Mouse (Mus musculus) MEL (cell line): Measurements from ENCODE around the gene Crocc.

Source experiments
- CTCF ChIP-seq, 3 experiments: IDR thresholded peaks in 2 of 3; conservative IDR thresholded peaks in 1 of 3; 2 replicates each; pipeline ENCODE4 v1.5.1; 2011 to 2012; ENCODE audit warnings: low read length in 3 of 3, low read depth in 2 of 3, mild to moderate bottlenecking in 2 of 3, improper control_type of control experiment in 1 of 3, inconsistent platforms in 1 of 3, mixed read lengths in 1 of 3, moderate library complexity in 1 of 3; ENCODE audit not compliant: control insufficient read depth in 1 of 3, insufficient read depth in 1 of 3, poor library complexity in 1 of 3, severe bottlenecking in 1 of 3
- MAFK ChIP-seq: IDR thresholded peaks from 2 replicates; pipeline ENCODE4 v1.6.1; 2011; ENCODE audit warnings: low read depth, mild to moderate bottlenecking, low read length, improper control_type of control experiment, borderline replicate concordance
- MAX ChIP-seq: IDR thresholded peaks from 2 replicates; pipeline ENCODE4 v1.6.1; 2011; ENCODE audit warnings: low read length, improper control_type of control experiment

DNA sequence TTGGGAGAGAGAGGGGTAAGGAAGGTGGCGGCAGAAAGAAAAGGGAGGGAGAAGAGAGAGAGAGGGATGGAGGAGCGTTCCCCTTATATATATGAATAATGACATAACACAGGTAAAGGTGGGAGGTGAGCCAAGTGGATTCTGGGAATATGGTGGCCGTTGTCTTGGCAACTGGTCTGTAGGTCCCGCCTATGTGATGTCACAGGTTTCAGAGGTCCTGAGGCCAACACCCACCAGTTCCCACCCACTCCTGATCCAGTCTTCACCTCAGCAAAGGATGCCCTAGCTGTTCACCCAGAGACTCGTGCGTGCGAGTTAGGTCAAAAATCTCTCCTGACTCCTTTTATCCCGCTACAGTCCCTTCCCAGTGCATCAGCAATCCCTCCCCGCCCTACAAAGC lies 40.9 kb upstream of the Crocc start:
- no peak for TF ChIP-seq MAX
- TF ChIP-seq CTCF (IDR thresholded peaks at IDR 0.05 in 2 of 3, conservative IDR thresholded peaks at IDR 0.05 in 1 of 3; ENCODE audit: control insufficient read depth in 1 of 3, insufficient read depth in 1 of 3, low read depth in 2 of 3, low read length in 3 of 3, poor library complexity in 1 of 3, severe bottlenecking in 1 of 3), result no peak
- TF ChIP-seq MAFK, result no peak
